Mouse (Mus musculus): ENCODE data around the gene Ctsh. TPM values are rescaled to one million over a fixed set of nuclear protein-coding genes. Genes with fewer than 3 reads are reported as not detected.

The Ctsh gene
- polyA plus RNA-seq, 1 experiment from 2014 or later, result 305 TPM

DNA sequence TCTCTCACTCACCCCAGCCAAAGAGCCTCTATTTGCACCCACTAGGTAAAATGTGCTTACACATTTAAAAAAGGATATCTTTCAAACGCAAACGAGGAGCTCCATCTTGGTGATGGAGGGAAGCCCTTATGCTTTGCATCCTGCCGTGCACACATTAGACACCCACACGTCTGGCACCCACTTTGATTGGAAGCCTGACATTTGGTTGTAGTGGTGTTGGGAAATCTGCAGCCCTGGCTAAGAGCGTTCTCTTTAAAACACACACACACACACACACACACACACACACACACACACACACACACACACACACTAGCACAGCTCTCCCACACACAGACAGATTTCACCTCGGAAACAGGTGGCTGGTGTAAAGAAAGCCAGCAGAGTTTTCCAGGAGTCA is 33.1 kb upstream of the Ctsh start:
- no peak for ATAC-seq (replicated peaks; ENCODE audit: low FRiP score, low read depth)
- Histone ChIP-seq H3K9me3 (replicated peaks; ENCODE audit: low read length) (no peaks in the 10 kb centered on the region), H3K4me1 (replicated peaks; ENCODE audit: insufficient read depth, low read length) (no peaks in the 10 kb centered on the region), H3K9ac (ENCODE audit: low read depth, low read length) (no peak overlapping the region), H3K27me3 (ENCODE audit: insufficient read depth, low read length) (no peaks in the 10 kb centered on the region), H3K4me2 (ENCODE audit: low read length) (no peak overlapping the region), H3K27ac (no peak overlapping the region), H3K4me3 (replicated peaks; ENCODE audit: low read depth, low read length) (no peak overlapping the region), H3K36me3 (ENCODE audit: insufficient read depth, low read length) (no peaks in the 10 kb centered on the region)
- no peak for TF ChIP-seq CTCF (IDR thresholded peaks at IDR 0.05; ENCODE audit: low read depth)
- WGBS, result 71% methylated on average over 6 of the region's 6 CpGs
- DNase-seq (ENCODE audit: low spot score), result no peak

DNA sequence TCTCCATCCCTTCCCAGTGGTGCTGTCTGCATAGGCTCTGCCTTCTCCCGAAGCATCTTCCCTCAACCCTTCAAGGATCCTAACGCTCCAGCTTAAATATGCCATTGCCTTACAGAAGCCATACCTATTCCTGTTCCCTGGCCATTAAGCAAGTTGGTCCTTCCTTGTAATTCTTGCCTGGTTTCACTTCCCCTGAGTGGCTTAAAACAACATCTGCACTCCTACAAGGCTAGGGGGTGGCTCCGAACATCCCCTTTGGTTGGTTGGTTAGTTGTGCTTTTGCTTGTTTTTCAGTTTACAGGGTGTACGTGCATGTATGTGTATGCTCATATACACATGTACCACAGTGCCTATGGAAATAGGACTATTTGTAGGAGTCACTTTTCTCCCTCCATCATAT is 32.5 kb upstream of the Ctsh start:
- no peak for DNase-seq (ENCODE audit: low spot score)
- Histone ChIP-seq H3K27ac (no peak overlapping the region), H3K4me1 (replicated peaks; ENCODE audit: insufficient read depth, low read length) (no peaks in the 10 kb centered on the region), H3K36me3 (ENCODE audit: insufficient read depth, low read length) (no peaks in the 10 kb centered on the region), H3K4me2 (ENCODE audit: low read length) (no peak overlapping the region), H3K27me3 (ENCODE audit: insufficient read depth, low read length) (no peaks in the 10 kb centered on the region), H3K4me3 (replicated peaks; ENCODE audit: low read depth, low read length) (no peak overlapping the region), H3K9me3 (replicated peaks; ENCODE audit: low read length) (no peaks in the 10 kb centered on the region), H3K9ac (ENCODE audit: low read depth, low read length) (no peak overlapping the region)
- WGBS, result 89% methylated on average over 4 of the region's 4 CpGs
- ATAC-seq (replicated peaks; ENCODE audit: low FRiP score, low read depth), result no peak
- no peak for TF ChIP-seq CTCF (IDR thresholded peaks at IDR 0.05; ENCODE audit: low read depth)

DNA sequence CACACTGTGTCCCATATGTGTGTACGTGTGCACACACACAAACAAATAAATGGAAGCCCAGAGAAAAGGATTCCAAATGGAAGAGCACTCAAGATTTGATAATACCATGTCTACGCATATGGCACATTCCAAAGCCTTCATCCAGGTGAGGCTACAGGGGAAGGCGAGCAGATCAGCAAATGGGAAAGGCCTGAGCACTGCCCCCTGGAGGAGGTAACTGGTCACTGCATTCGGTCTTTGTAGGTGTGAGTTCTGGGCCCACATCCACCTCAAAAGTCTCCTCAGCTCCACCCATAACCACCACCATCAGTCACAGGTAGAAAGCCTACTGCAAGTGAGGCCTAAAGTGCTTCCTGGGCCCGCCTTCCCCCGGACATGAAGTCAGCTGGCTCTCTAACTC is 26.2 kb upstream of the Ctsh start:
- no peak for ATAC-seq (replicated peaks; ENCODE audit: low FRiP score, low read depth)
- H3K4me1 ChIP-seq (replicated peaks; ENCODE audit: insufficient read depth, low read length), result no peaks in the 10 kb centered on the region
- H3K4me3 ChIP-seq (replicated peaks; ENCODE audit: low read depth, low read length), result no peak overlapping the region
- no peaks in the 10 kb centered on the region for H3K9me3 ChIP-seq (replicated peaks; ENCODE audit: low read length)
- TF ChIP-seq CTCF (IDR thresholded peaks at IDR 0.05; ENCODE audit: low read depth), result peak; percentile 20; the same call in 1 of the 2 replicates
- H3K4me2 ChIP-seq (ENCODE audit: low read length), result no peak overlapping the region
- no peak overlapping the region for H3K9ac ChIP-seq (ENCODE audit: low read depth, low read length)
- no peak overlapping the region for H3K27ac ChIP-seq
- DNase-seq (ENCODE audit: low spot score), result no peak
- 91% methylated on average over 6 of the region's 6 CpGs for WGBS
- H3K36me3 ChIP-seq (ENCODE audit: insufficient read depth, low read length), result no peaks in the 10 kb centered on the region
- no peaks in the 10 kb centered on the region for H3K27me3 ChIP-seq (ENCODE audit: insufficient read depth, low read length)

DNA sequence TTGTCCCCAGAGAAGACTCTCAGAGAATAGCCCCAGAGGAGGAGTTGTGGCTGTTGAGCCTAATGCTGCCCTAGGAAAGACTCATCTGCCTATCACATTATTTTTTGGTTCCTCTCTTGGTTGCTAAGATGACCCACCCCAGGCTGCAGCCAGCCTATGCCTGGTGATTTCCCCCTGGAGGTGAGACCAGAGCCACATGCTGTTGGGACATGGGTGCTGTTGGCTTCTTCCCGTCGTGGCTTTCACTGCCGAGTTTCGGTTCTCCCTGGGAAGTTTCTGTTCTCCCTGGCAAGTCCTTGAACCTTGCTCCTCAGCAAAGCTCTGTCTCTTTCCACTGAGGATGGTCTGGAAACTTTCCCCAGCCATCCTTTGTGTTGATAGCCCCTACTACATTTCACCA is 20.0 kb upstream of the Ctsh start:
- Histone ChIP-seq H3K4me3 (replicated peaks; ENCODE audit: low read depth, low read length) (no peak overlapping the region), H3K9ac (ENCODE audit: low read depth, low read length) (no peak overlapping the region), H3K4me1 (replicated peaks; ENCODE audit: insufficient read depth, low read length) (no peaks in the 10 kb centered on the region), H3K27me3 (ENCODE audit: insufficient read depth, low read length) (no peaks in the 10 kb centered on the region), H3K9me3 (replicated peaks; ENCODE audit: low read length) (no peaks in the 10 kb centered on the region), H3K36me3 (ENCODE audit: insufficient read depth, low read length) (no peaks in the 10 kb centered on the region), H3K27ac (no peak overlapping the region), H3K4me2 (ENCODE audit: low read length) (no peak overlapping the region)
- ATAC-seq (replicated peaks; ENCODE audit: low FRiP score, low read depth) (no peak), DNase-seq (ENCODE audit: low spot score) (no peak)
- TF ChIP-seq CTCF (IDR thresholded peaks at IDR 0.05; ENCODE audit: low read depth), result no peak
- 84% methylated on average over 4 of the region's 4 CpGs for WGBS

DNA sequence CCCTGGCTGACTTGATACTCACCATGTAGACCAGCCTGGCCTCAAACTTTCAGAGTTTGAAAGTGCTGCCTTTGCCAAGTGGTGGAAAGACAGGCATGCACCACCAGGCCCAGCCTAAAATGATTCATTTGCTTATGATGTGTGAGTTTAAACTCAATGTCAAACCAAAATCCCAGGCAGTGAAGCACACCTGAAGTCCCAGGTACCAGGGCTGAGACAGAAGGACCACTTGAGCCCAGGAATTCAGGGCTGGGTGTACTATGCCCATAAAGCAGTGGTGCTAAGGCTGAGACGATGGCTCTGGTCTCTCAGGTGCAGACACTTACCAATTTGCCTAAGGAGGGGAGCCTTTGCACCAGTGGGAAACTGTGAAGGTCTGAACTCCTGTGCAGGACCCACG is 18.8 kb upstream of the Ctsh start:
- Histone ChIP-seq H3K4me1 (replicated peaks; ENCODE audit: insufficient read depth, low read length) (no peaks in the 10 kb centered on the region), H3K4me3 (replicated peaks; ENCODE audit: low read depth, low read length) (no peak overlapping the region), H3K27me3 (ENCODE audit: insufficient read depth, low read length) (no peaks in the 10 kb centered on the region), H3K27ac (no peak overlapping the region), H3K9ac (ENCODE audit: low read depth, low read length) (no peak overlapping the region), H3K4me2 (ENCODE audit: low read length) (no peak overlapping the region), H3K9me3 (replicated peaks; ENCODE audit: low read length) (no peaks in the 10 kb centered on the region), H3K36me3 (ENCODE audit: insufficient read depth, low read length) (no peaks in the 10 kb centered on the region)
- no peak for ATAC-seq (replicated peaks; ENCODE audit: low FRiP score, low read depth)
- no peak for DNase-seq (ENCODE audit: low spot score)
- no peak for TF ChIP-seq CTCF (IDR thresholded peaks at IDR 0.05; ENCODE audit: low read depth)
- WGBS, result 78% methylated on average over 2 of the region's 2 CpGs

DNA sequence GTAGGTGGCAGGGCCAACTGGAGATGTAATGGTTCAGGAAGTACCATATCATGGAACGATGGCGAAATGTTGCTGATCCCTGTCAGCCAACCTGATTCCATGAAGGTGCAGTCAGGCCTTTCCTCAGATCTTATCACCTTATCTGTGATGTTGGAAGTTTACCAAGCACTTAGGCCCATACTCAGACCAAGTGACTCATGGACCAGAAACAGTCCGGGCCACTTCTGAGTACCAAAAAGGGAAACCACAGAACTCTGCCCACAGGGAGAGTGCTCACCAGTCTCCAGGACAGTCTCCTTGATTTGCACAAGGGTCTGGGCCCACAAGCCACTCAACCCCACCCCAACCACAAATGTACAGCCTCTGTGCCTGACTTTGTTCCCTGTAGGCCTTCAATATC is 18.2 kb upstream of the Ctsh start:
- H3K4me2 ChIP-seq (ENCODE audit: low read length), result no peak overlapping the region
- H3K27me3 ChIP-seq (ENCODE audit: insufficient read depth, low read length), result no peaks in the 10 kb centered on the region
- no peaks in the 10 kb centered on the region for H3K36me3 ChIP-seq (ENCODE audit: insufficient read depth, low read length)
- DNase-seq (ENCODE audit: low spot score), result no peak
- no peak overlapping the region for H3K4me3 ChIP-seq (replicated peaks; ENCODE audit: low read depth, low read length)
- WGBS, result 77% methylated on average over 3 of the region's 3 CpGs
- no peaks in the 10 kb centered on the region for H3K4me1 ChIP-seq (replicated peaks; ENCODE audit: insufficient read depth, low read length)
- no peak for TF ChIP-seq CTCF (IDR thresholded peaks at IDR 0.05; ENCODE audit: low read depth)
- no peak overlapping the region for H3K9ac ChIP-seq (ENCODE audit: low read depth, low read length)
- H3K27ac ChIP-seq, result no peak overlapping the region
- no peak for ATAC-seq (replicated peaks; ENCODE audit: low FRiP score, low read depth)
- H3K9me3 ChIP-seq (replicated peaks; ENCODE audit: low read length), result no peaks in the 10 kb centered on the region

DNA sequence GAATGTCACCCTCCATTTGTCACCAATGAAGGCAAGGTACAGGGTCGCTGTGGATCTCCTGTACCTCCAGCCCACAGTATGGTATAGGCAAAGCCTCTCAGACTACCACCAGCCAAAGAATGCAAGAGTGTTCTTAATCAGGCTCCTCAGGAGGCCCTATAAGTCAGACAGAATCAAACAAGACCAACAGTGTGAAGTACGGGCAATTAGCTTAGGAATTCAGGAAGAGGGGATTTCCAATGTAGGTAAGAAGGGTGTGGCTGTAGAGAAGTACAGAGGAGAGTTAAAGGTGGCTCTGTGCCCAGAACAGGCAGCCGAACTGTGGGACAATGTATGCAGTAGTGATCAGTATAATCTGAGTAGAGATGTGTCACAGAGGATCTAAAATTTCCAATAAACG is 17.6 kb upstream of the Ctsh start:
- Histone ChIP-seq H3K36me3 (ENCODE audit: insufficient read depth, low read length) (no peaks in the 10 kb centered on the region), H3K27me3 (ENCODE audit: insufficient read depth, low read length) (no peaks in the 10 kb centered on the region), H3K9ac (ENCODE audit: low read depth, low read length) (no peak overlapping the region), H3K9me3 (replicated peaks; ENCODE audit: low read length) (no peaks in the 10 kb centered on the region), H3K4me1 (replicated peaks; ENCODE audit: insufficient read depth, low read length) (no peaks in the 10 kb centered on the region), H3K4me3 (replicated peaks; ENCODE audit: low read depth, low read length) (no peak overlapping the region), H3K4me2 (ENCODE audit: low read length) (no peak overlapping the region), H3K27ac (no peak overlapping the region)
- WGBS, result 69% methylated on average over 4 of the region's 4 CpGs
- DNase-seq (ENCODE audit: low spot score), result no peak
- no peak for TF ChIP-seq CTCF (IDR thresholded peaks at IDR 0.05; ENCODE audit: low read depth)
- ATAC-seq (replicated peaks; ENCODE audit: low FRiP score, low read depth), result no peak

Data from kidney, postnatal 0 days (tissue).